Mouse (Mus musculus) C2C12 (cell line): Measurements from ENCODE around the gene Bud13.

Experiments used
- CTCF ChIP-seq: IDR thresholded peaks from one replicate; pipeline ENCODE4 v1.5.1; 2011; ENCODE audit not compliant: control insufficient read depth, insufficient read depth, insufficient read length
- MYOG ChIP-seq: IDR thresholded peaks from one replicate; pipeline ENCODE4 v1.6.1; 2011; ENCODE audit not compliant: control insufficient read depth, insufficient read length; ENCODE audit errors: extremely low read depth

- TF ChIP-seq CTCF: no peak
- TF ChIP-seq MYOG: no peak
Observed at GRCm38 (mm10) chr9:46243584-46243983, 39.2 kb upstream of the Bud13 start.
